Mouse (Mus musculus) stomach, embryonic 16.5 days (tissue): ENCODE measurements around the gene Coil. TPM values are rescaled to one million over a fixed set of nuclear protein-coding genes. Genes with fewer than 3 reads are reported as not detected.

ENCODE experiments used
- ATAC-seq: fragments of 200-750 bp; cut with Nextera tagmentation; 2 replicates; pipeline ENCODE4 v1.8.0; 2017; ENCODE audit warnings: moderate number of reproducible peaks, moderate TSS enrichment; ENCODE audit not compliant: insufficient read depth, low FRiP score
- H3K27ac ChIP-seq: fragments of 300-500 bp; sonication (generic); 2 replicates; pipeline ENCODE4 v1.5.1; 2014; ENCODE audit warnings: low read length
- H3K27me3 ChIP-seq: fragments of 300-500 bp; sonication (generic); 2 replicates; pipeline ENCODE4 v1.6.1; 2014; ENCODE audit warnings: low read length, control low read depth, mixed read lengths; ENCODE audit not compliant: control insufficient read depth, insufficient read depth
- H3K36me3 ChIP-seq: fragments of 300-500 bp; sonication (generic); 2 replicates; pipeline ENCODE4 v1.6.1; 2014; ENCODE audit warnings: low read length; ENCODE audit not compliant: control insufficient read depth, insufficient read depth
- H3K4me1 ChIP-seq: fragments of 300-500 bp; sonication (generic); 2 replicates; pipeline ENCODE4 v1.6.1; 2014; ENCODE audit warnings: low read length, control low read depth, mixed read lengths; ENCODE audit not compliant: control insufficient read depth, insufficient read depth
- H3K4me2 ChIP-seq: fragments of 300-500 bp; sonication (generic); 2 replicates; pipeline ENCODE4 v1.6.1; 2014; ENCODE audit warnings: low read depth, low read length, mixed read lengths
- H3K4me3 ChIP-seq: fragments of 300-500 bp; sonication (generic); replicated peaks from 2 replicates; pipeline ENCODE4 v1.5.1; 2014; ENCODE audit warnings: mild to moderate bottlenecking, low read length
- H3K9ac ChIP-seq: fragments of 300-500 bp; sonication (generic); 2 replicates; pipeline ENCODE4 v1.6.1; 2014; ENCODE audit warnings: low read length
- H3K9me3 ChIP-seq: fragments of 300-500 bp; sonication (generic); replicated peaks from 2 replicates; pipeline ENCODE4 v1.6.1; 2016; ENCODE audit warnings: low read length, control low read depth; ENCODE audit not compliant: control insufficient read depth
- WGBS: fragments of 180-500 bp; shearing (Covaris S2); extraction: QIAGEN DNeasy Blood & Tissue Kit; methylation state at CpG from one replicate; pipeline ENCODE4 v1.1.7; 2014; 5-methylcytosine and 5-hydroxymethylcytosine counted together
- polyA plus RNA-seq: library from polyadenylated mRNA; unstranded; fragments of >200 nt; fragmentation: Nextera tagmentation; extraction: Ambion mirVana; gene quantifications from 2 replicates; pipeline ENCODE4 v1.2.1, GENCODE M21; 2015

Gene Coil
- polyA plus RNA-seq, 1 experiment from 2014 or later = 10.7 TPM

DNA sequence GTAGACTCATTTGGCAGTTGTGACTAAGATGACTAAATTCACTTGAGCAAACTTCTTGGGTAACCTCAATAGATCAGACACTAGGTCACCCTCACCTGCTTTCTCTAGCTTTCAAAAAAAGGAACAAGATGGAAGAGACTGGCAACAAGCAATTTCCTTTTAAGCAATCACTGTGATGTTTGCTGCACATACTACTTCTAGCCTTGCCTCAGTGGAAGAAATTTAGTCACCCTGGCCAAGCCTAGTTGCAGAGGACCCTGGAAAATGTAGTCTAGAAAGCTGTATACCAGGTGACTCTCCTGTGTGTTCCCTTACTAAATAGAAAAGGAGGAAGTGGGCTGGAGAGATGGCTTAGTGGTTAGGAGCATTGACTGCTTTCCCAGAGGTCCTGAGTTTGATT lies 36.4 kb downstream of the Coil start:
- Histone ChIP-seq H3K27ac (no peak overlapping the region), H3K4me3 (no peak overlapping the region), H3K4me1 (peaks cover 13% of the 10 kb centered on the region), H3K36me3 (0 out of 2 replicates have a peak, but pooled peaks cover 3% of the 10 kb centered on the region), H3K4me2 (no peak overlapping the region), H3K27me3 (no peaks in the 10 kb centered on the region), H3K9ac (no peak overlapping the region), H3K9me3 (no peaks in the 10 kb centered on the region)
- no peak for ATAC-seq

DNA sequence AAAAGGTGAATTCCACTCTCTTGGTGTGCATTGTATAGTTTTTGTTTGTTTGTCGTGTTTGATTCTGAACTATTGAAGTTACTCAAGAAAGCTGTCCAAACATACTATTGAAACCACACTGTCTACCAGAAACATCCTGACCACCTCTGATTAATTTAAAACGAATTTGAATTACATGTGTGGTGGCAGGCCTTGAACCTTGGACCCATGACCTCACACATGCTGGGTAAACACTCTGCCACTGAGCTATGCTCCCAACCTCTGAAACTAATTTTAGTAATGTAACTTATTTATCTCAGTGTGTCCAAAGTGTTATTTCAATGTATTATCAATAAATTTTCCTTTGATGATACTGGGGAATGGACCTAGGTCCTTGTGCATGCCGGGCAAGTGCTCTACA lies 37.5 kb downstream of the Coil start:
- no peak overlapping the region for H3K4me3 ChIP-seq
- H3K27me3 ChIP-seq = no peaks in the 10 kb centered on the region
- ATAC-seq = no peak
- no peak overlapping the region for H3K27ac ChIP-seq
- 74% methylated on average over 3 of the region's 3 CpGs for WGBS
- H3K36me3 ChIP-seq = peaks cover 14% of the 10 kb centered on the region; the same call in 1 of the 2 replicates
- no peak overlapping the region for H3K9ac ChIP-seq
- H3K9me3 ChIP-seq = no peaks in the 10 kb centered on the region
- peaks cover 7% of the 10 kb centered on the region for H3K4me1 ChIP-seq
- H3K4me2 ChIP-seq = no peak overlapping the region

DNA sequence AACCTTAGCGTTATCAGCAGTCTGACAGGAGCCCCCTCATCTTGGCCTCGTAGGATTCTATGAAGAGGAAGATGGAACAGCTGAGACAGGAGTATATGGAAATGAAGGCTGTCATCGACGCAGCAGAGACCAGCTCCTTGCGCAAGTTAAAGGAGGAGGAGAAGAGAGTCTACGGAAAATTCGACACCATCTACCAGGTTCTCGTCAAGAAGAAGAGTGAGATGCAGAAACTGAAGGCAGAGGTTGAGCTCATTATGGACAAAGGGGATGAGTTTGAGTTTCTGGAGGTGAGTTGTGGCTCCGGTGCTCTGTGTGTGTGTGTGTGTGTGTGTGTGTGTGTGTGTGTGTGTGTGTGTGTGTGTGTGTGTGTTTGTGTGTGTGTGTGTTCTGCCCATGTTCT lies 39.0 kb downstream of the Coil start:
- ATAC-seq = no peak
- no peaks in the 10 kb centered on the region for H3K27me3 ChIP-seq
- peaks cover 16% of the 10 kb centered on the region; the same call in 1 of the 2 replicates for H3K36me3 ChIP-seq
- H3K9ac ChIP-seq = no peak overlapping the region
- 82% methylated on average over 9 of the region's 9 CpGs for WGBS
- H3K27ac ChIP-seq = no peak overlapping the region
- no peak overlapping the region for H3K4me2 ChIP-seq
- no peak overlapping the region for H3K4me3 ChIP-seq
- H3K9me3 ChIP-seq = no peaks in the 10 kb centered on the region
- H3K4me1 ChIP-seq = no peaks in the 10 kb centered on the region

DNA sequence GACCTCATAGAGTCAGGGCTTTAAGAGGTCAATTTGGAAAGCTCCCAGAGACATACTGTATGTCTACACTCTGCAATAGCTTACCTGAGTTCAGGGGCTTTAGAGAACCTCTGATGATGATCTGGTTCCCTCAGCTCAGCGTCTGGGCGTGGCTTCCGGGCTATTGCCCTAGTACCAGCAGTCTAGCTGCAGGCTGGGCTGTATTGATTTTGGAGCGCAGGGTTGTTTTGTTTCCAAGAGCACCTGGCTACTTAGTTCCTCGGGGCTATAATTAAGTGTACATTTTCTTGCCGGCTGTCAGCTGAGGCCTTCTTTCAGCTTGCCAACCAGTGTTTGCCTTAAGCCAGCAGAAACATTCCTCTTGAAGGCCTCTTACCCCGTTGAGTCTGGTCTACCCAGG lies 39.4 kb downstream of the Coil start:
- peaks cover 18% of the 10 kb centered on the region; the same call in 1 of the 2 replicates for H3K36me3 ChIP-seq
- WGBS = 55% methylated on average over 7 of the region's 7 CpGs
- 0 out of 2 replicates have a peak, but pooled peaks have one; percentile 30 for ATAC-seq

DNA sequence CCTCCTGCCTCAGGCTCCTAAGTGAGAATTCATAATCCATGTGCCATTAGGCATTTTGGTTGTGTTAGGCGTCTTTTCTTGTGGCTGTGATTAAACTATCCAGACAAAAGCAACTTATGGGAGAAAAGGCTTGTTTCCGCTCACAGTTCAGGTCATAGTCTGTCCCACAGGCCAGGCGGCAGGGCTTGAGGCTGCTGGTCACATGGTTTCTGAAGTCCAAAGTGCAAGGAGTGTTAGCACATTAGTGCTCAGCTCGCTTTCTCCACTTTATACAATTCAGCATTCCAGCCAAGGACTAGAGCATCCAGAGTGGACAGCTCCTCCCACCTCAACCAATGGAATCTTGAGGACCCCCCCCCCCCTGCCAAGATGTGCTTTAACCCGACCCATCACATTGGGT lies 42.2 kb downstream of the Coil start:
- H3K27ac ChIP-seq = no peak overlapping the region
- no peaks in the 10 kb centered on the region for H3K9me3 ChIP-seq
- peaks cover 26% of the 10 kb centered on the region for H3K36me3 ChIP-seq
- no peak overlapping the region for H3K4me3 ChIP-seq
- H3K4me2 ChIP-seq = no peak overlapping the region
- no peak overlapping the region for H3K9ac ChIP-seq
- ATAC-seq = no peak
- 84% methylated on average over 5 of the region's 5 CpGs for WGBS
- H3K4me1 ChIP-seq = no peaks in the 10 kb centered on the region
- H3K27me3 ChIP-seq = no peaks in the 10 kb centered on the region

More for the DNA sequence above, 39.4 kb downstream of the Coil start:
- H3K27ac ChIP-seq = no peak overlapping the region
- H3K4me2 ChIP-seq = no peak overlapping the region
- H3K9ac ChIP-seq = no peak overlapping the region
- H3K4me1 ChIP-seq = no peaks in the 10 kb centered on the region
- H3K4me3 ChIP-seq = no peak overlapping the region
- no peaks in the 10 kb centered on the region for H3K9me3 ChIP-seq
- H3K27me3 ChIP-seq = no peaks in the 10 kb centered on the region

DNA sequence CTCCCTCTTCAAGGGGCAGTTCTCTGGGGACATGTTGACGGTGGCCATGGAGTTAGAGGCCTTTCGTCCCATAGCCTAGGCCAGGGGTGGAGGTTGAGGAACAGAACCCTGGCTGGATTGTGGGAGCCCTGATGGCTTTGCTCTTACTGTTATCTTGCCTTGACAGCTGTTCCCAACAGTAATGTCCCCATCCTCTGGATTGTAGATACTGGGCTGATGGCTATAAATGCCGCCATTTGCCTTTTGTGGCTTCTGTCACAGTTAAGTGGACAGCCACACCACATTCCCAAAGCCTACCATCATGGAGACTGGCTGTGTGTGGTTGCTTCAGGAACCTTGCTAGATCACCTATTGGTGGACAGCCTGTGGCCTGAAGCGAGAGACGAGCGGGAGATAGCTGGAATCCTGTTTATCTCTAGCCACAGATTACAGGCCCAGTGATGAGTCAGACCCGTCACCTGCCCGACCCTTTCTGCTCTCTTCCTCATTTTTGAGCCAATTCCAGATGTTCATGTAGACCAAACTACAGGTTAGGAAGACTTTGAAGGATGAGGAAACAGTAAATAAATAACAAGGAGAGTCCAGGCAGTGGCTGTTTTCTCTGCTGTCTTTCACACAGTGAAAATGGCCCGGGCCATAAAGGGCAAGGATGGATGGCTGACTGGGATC lies 47.6 kb downstream of the Coil start:
- no peak overlapping the region for H3K27ac ChIP-seq
- no peaks in the 10 kb centered on the region for H3K27me3 ChIP-seq
- H3K4me2 ChIP-seq = no peak overlapping the region
- H3K36me3 ChIP-seq = peaks cover 11% of the 10 kb centered on the region
- H3K4me1 ChIP-seq = no peaks in the 10 kb centered on the region
- no peak overlapping the region for H3K4me3 ChIP-seq
- no peak for ATAC-seq
- no peak overlapping the region for H3K9ac ChIP-seq
- no peaks in the 10 kb centered on the region for H3K9me3 ChIP-seq
- WGBS = 78% methylated on average over 9 of the region's 9 CpGs

DNA sequence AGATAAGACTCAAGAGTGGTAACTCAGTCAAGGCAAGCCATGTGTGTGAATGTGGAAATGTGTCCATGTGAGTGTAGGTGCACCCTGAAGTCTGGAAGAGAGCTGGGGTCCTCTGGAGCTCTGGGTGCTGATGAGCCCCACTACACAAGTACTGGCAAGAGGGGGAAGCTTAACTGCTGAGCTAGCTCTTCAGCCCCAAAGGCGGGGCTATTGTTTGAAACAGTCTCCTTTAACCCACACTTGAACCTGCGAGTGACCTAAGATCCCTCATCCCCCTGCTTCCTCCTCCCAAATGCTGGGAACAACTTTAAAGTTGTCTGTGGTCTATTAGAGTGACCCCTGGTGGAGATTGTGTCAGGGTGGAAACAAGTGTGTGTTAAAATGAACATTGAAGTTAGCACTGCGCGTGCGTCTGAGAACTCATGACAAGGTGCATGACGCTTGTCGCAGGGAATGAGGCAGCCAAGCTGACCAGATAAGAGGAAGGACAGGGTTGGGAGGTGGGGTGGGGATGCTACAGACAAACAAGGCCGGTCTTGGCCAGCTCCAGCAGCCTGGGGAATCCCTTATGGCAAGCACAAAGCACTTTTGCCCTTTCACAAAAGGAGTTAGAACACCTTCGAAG lies 50.7 kb downstream of the Coil start:
- no peak for ATAC-seq
- H3K9me3 ChIP-seq = no peaks in the 10 kb centered on the region
- 71% methylated on average over 9 of the region's 9 CpGs for WGBS
- no peak overlapping the region for H3K4me2 ChIP-seq
- peaks cover 4% of the 10 kb centered on the region; the same call in 1 of the 2 replicates for H3K4me1 ChIP-seq
- no peak overlapping the region for H3K27ac ChIP-seq
- no peaks in the 10 kb centered on the region for H3K27me3 ChIP-seq
- no peak overlapping the region for H3K9ac ChIP-seq
- no peak overlapping the region for H3K4me3 ChIP-seq
- H3K36me3 ChIP-seq = peaks cover 7% of the 10 kb centered on the region; the same call in 1 of the 2 replicates

DNA sequence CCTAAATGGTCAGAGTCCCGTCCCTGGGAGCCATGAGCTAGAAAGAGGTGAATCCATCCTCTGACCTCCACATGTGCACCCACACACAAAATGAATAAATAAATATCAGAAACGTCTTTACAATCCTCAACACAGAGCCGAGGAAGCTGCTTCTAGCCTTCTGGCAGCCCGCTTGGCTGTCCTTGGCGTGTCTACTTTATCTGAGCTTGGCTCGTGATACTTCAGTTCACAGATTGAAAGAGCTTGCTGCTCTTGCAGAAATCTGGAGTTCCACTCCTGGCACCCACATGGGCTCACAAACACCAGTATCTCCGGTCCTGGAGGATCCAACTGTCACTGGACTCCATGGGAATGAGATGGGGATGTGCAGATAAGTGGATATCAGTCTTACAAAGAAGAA lies 51.6 kb downstream of the Coil start:
- peaks cover 4% of the 10 kb centered on the region; the same call in 1 of the 2 replicates for H3K4me1 ChIP-seq
- peak overlapping the region; percentile 81 for H3K27ac ChIP-seq
- no peak overlapping the region for H3K9ac ChIP-seq
- 71% methylated on average over 7 of the region's 7 CpGs for WGBS
- H3K4me2 ChIP-seq = no peak overlapping the region
- no peaks in the 10 kb centered on the region for H3K27me3 ChIP-seq
- no peaks in the 10 kb centered on the region for H3K9me3 ChIP-seq
- no peak overlapping the region for H3K4me3 ChIP-seq
- 0 out of 2 replicates have a peak, but pooled peaks cover under 1% of the 10 kb centered on the region for H3K36me3 ChIP-seq
- no peak for ATAC-seq

DNA sequence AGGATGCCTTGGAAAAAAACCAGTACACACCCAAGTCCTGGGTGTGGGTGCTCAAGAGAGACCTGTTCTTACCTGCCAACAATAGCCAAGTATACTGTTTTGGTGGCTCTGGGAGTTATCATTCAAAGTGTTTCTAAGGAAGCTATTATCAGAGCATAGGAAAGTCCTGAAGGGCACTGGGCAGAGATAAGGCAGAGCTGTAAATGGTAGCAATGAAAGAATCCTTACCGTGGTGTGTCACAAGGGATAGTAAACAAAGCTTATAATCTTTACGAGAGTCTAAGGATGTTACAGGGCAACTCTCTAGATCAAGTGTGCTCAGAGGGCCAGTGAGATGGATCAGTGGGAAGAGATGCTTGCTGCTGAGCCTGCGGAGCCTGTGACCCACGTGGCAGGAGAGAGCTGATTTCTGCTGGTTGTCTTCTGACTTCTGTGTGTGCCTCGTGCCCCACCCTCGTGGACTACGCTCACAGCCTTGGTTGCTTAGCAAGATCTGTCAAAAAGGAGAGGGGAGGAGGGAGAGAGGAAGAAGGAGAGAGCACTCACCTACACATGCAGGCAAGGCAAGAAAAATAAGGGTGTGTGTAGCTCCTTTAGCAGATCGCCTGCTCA lies 52.2 kb downstream of the Coil start:
- H3K4me3 ChIP-seq = no peak overlapping the region
- ATAC-seq = peak; percentile 81
- peak overlapping the region; percentile 81 for H3K27ac ChIP-seq
- peaks cover 4% of the 10 kb centered on the region; the same call in 1 of the 2 replicates for H3K4me1 ChIP-seq
- WGBS = 38% methylated on average over 8 of the region's 8 CpGs
- no peak overlapping the region for H3K9ac ChIP-seq
- H3K36me3 ChIP-seq = no peaks in the 10 kb centered on the region
- H3K4me2 ChIP-seq = no peak overlapping the region
- no peaks in the 10 kb centered on the region for H3K9me3 ChIP-seq
- no peaks in the 10 kb centered on the region for H3K27me3 ChIP-seq
